Comparison of ENCODE assay signal across 9 mouse cellular contexts in genomic region chr11:104289199-104290031, GRCm38 (mm10). TPM values are rescaled to one million over a fixed set of nuclear protein-coding genes. Genes with fewer than 3 reads are reported as not detected.
DNase-seq lines count a peak whose midpoint lies in the region; ATAC-seq and TF ChIP-seq lines count a peak whose summit lies in the region.
"Had no signal": no experiment of that assay in that cellular context is flagged by ENCODE, and none has a peak within 500 bp of the region (broad histone marks: within the 10 kb centered on the region; RNA-seq: fewer than 3 reads in every experiment).

No protein-coding gene starts in this region.

- peak overlapping the region; percentile 58; the same call in 1 of the 2 replicates for H3K4me3 ChIP-seq in G1E (ENCODE audit: low read depth, low read length)
- no peak overlapping the region for H3K4me3 ChIP-seq in forebrain, embryonic 13.5 days
- no peak overlapping the region for H3K4me3 ChIP-seq in layer of hippocampus, adult 2 months
- no peak overlapping the region for H3K4me3 ChIP-seq in lung, embryonic 14.5 days (ENCODE audit: low read depth, low read length)
- H3K4me3 ChIP-seq in olfactory bulb, adult 2 months (ENCODE audit: insufficient read depth, low read depth, low read length), result no peak overlapping the region

- DNase-seq in G1E (ENCODE audit: low spot score), result peak; percentile 86
- DNase-seq in cerebellum, adult 11 months, result peak; percentile 78
- peak; percentile 55 to 65 for DNase-seq in layer of hippocampus, adult 2 months (ENCODE audit: low spot score in 2 of 2)
- DNase-seq in lung, embryonic 14.5 days, result peak; percentile 77
- peak; percentile 70 for DNase-seq in thymus, postnatal 14 days

- H3K4me1 ChIP-seq in G1E (ENCODE audit: insufficient read depth, low read depth, low read length), result peaks cover 60% of the 10 kb centered on the region
- peaks cover 8% of the 10 kb centered on the region; the same call in 1 of the 2 replicates for H3K4me1 ChIP-seq in forebrain, embryonic 13.5 days
- no peaks in the 10 kb centered on the region for H3K4me1 ChIP-seq in lung, embryonic 14.5 days (ENCODE audit: insufficient read depth)
- H3K4me1 ChIP-seq in olfactory bulb, adult 2 months (ENCODE audit: control insufficient read depth, insufficient read depth, low read length), result peaks cover 20% of the 10 kb centered on the region

- H3K9me3 ChIP-seq in G1E (replicated peaks), result no peaks in the 10 kb centered on the region
- H3K9me3 ChIP-seq in forebrain, embryonic 13.5 days (replicated peaks), result no peaks in the 10 kb centered on the region
- H3K9me3 ChIP-seq in lung, embryonic 14.5 days (ENCODE audit: low read depth, low read length), result no peaks in the 10 kb centered on the region

- H3K4me2 ChIP-seq in forebrain, embryonic 13.5 days, result no peak overlapping the region
- no peak overlapping the region for H3K4me2 ChIP-seq in lung, embryonic 14.5 days

- ATAC-seq in G1E (ENCODE audit: extremely low read depth, insufficient number of reproducible peaks, low FRiP score, poor library complexity, severe bottlenecking), result 0 out of 2 replicates have a peak, but pooled peaks have one; percentile 25
- peak; percentile 63; the same call in 1 of the 2 replicates for ATAC-seq in forebrain, embryonic 13.5 days
- ATAC-seq in hematopoietic stem cell, adult 5-6 weeks (replicated peaks in 1 of 2; ENCODE audit: insufficient read depth in 1 of 2, low FRiP score in 2 of 2, low TSS enrichment in 1 of 2, low read depth in 1 of 2, poor library complexity in 2 of 2, severe bottlenecking in 2 of 2), result peak; percentile 63 to 81
- peak; percentile 62 for ATAC-seq in lung, embryonic 14.5 days (ENCODE audit: insufficient read depth)

- WGBS in forebrain, embryonic 13.5 days, result 16% methylated on average over 13 of the region's 13 CpGs
- WGBS in lung, embryonic 14.5 days, result 20% methylated on average over 13 of the region's 13 CpGs
- WGBS in olfactory bulb, adult 2 months, result 25% methylated on average over 13 of the region's 13 CpGs

- no peak overlapping the region for H3K27ac ChIP-seq in forebrain, embryonic 13.5 days
- peak overlapping the region; percentile 91 for H3K27ac ChIP-seq in layer of hippocampus, adult 2 months
- no peak overlapping the region for H3K27ac ChIP-seq in lung, embryonic 14.5 days (ENCODE audit: low read depth)
- H3K27ac ChIP-seq in olfactory bulb, adult 2 months (ENCODE audit: insufficient read depth, low read depth, low read length), result peak overlapping the region; percentile 87
- H3K27ac ChIP-seq: macrophage had no signal

- TF ChIP-seq POLR2A in olfactory bulb, adult 2 months (IDR thresholded peaks at IDR 0.05; ENCODE audit: insufficient read depth, low read depth, low read length), result no peak

- TF ChIP-seq CTCF in G1E (IDR thresholded peaks at IDR 0.05; ENCODE audit: low read depth, low read length), result peak; percentile 68
- TF ChIP-seq CTCF in layer of hippocampus, adult 2 months (conservative IDR thresholded peaks at IDR 0.05), result peak; percentile 80
- TF ChIP-seq CTCF in lung, embryonic 14.5 days (IDR thresholded peaks at IDR 0.05; ENCODE audit: low read depth), result peak; percentile 82
- peak; percentile 81; the same call in 1 of the 2 replicates for TF ChIP-seq CTCF in olfactory bulb, adult 2 months (IDR thresholded peaks at IDR 0.05; ENCODE audit: insufficient read depth, low read depth, low read length)

- no peaks in the 10 kb centered on the region for H3K36me3 ChIP-seq in G1E (replicated peaks)
- peaks cover 33% of the 10 kb centered on the region for H3K36me3 ChIP-seq in forebrain, embryonic 13.5 days (ENCODE audit: poor library complexity, severe bottlenecking)
- no peaks in the 10 kb centered on the region for H3K36me3 ChIP-seq in lung, embryonic 14.5 days (ENCODE audit: insufficient read depth)

- H3K27me3 ChIP-seq in G1E (ENCODE audit: insufficient read depth, low read length), result peaks cover 25% of the 10 kb centered on the region
- no peaks in the 10 kb centered on the region for H3K27me3 ChIP-seq in forebrain, embryonic 13.5 days
- no peaks in the 10 kb centered on the region for H3K27me3 ChIP-seq in lung, embryonic 14.5 days (ENCODE audit: insufficient read depth, low read length)

- peak overlapping the region; percentile 34; the same call in 1 of the 2 replicates for H3K9ac ChIP-seq in forebrain, embryonic 13.5 days
- no peak overlapping the region for H3K9ac ChIP-seq in lung, embryonic 14.5 days

RNA-seq across cellular contexts. Expression of gene Mapt, which starts 58.2 kb away (rescaled TPM):
- total RNA-seq in G1E (2014; fragmentation: Nextera tagmentation), result 5.5 and 7.6 TPM in 2 replicates
- 1.2 and 2.0 TPM in 2 replicates for total RNA-seq in G1E (2017)
- 5.0 and 8.1 TPM in 2 replicates for polyA plus RNA-seq in G1E (2012)
- polyA plus RNA-seq in forebrain, embryonic 13.5 days (2015; fragmentation: Nextera tagmentation; extraction: Ambion mirVana), result 277 and 315 TPM in 2 replicates
- not detected in 2 replicates for total RNA-seq in hematopoietic stem cell, adult 5-6 weeks (2017)
- 100 to 1,000 TPM; 312 to 318 TPM for total RNA-seq in layer of hippocampus, adult 2 months (2021)
- polyA plus RNA-seq in lung, embryonic 14.5 days (2014; fragmentation: Nextera tagmentation; extraction: Ambion mirVana), result 2.5 and 4.1 TPM in 2 replicates
- 637 TPM in 1 of 2 replicates, not detected in the other for polyA plus RNA-seq in olfactory bulb, adult 2 months (2012; ENCODE audit: insufficient read depth, insufficient read length, low replicate concordance, missing spikeins)
- polyA plus RNA-seq: macrophage had no signal

Comparison
In these comparisons a context has a peak if more than half of its experiments do, and no peak if none do; other contexts are left out.
1. H3K27ac ChIP-seq: peak in layer of hippocampus, adult 2 months (single experiment) and olfactory bulb, adult 2 months (single experiment); none in forebrain, embryonic 13.5 days (single experiment) and lung, embryonic 14.5 days (single experiment).
2. Peak in every context shown above with its lines, with median percentiles within 50 percentile points of each other: ATAC-seq, DNase-seq and CTCF ChIP-seq.